Mouse (Mus musculus) bone marrow, adult 2 months (tissue): ENCODE measurements around the gene E130308A19Rik. TPM values are rescaled to one million over a fixed set of nuclear protein-coding genes. Genes with fewer than 3 reads are reported as not detected.

Source experiments
- H3K27ac ChIP-seq: fragments of 200-500 bp; 2 replicates; pipeline ENCODE4 v1.5.1; 2012; ENCODE audit warnings: low read depth, mild to moderate bottlenecking, control low read depth, inconsistent platforms, low read length; ENCODE audit not compliant: control insufficient read depth, poor library complexity, insufficient read depth
- H3K4me1 ChIP-seq: fragments of 200-500 bp; 2 replicates; pipeline ENCODE4 v1.6.1; 2011; ENCODE audit warnings: low read length; ENCODE audit not compliant: control insufficient read depth, insufficient read depth
- H3K4me3 ChIP-seq: fragments of 200-500 bp; replicated peaks from 2 replicates; pipeline ENCODE3; 2011; ENCODE audit warnings: mild to moderate bottlenecking, low read depth, low read length, control low read depth; ENCODE audit not compliant: control insufficient read depth
- CTCF ChIP-seq: fragments of 200-500 bp; IDR thresholded peaks from 2 replicates; pipeline ENCODE4 v1.5.1; 2011; ENCODE audit warnings: low read length, control low read depth; ENCODE audit not compliant: control insufficient read depth, insufficient read depth
- POLR2A ChIP-seq: fragments of 200-500 bp; IDR thresholded peaks from 2 replicates; pipeline ENCODE4 v1.6.1; 2011; ENCODE audit warnings: low read depth, mild to moderate bottlenecking, control low read depth, low read length, borderline replicate concordance; ENCODE audit not compliant: control insufficient read depth
- WGBS: fragments of 180-500 bp; shearing (Covaris S2); methylation state at CpG from one replicate; pipeline ENCODE4 v1.1.7; 2018; 5-methylcytosine and 5-hydroxymethylcytosine counted together
- polyA plus RNA-seq: library from polyadenylated mRNA; stranded (reverse); fragments of >200 nt; gene quantifications from 2 replicates; pipeline ENCODE4 v1.2.4, GENCODE M21; 2011; ENCODE audit warnings: low replicate concordance; ENCODE audit not compliant: missing spikeins, insufficient read depth, insufficient read length

Gene E130308A19Rik
- 3.7 and 6.5 TPM in 2 replicates for polyA plus RNA-seq

- Histone ChIP-seq H3K27ac (peak within 1 kb of the TSS; percentile 72), H3K4me1 (no peaks in the 10 kb centered on the region), H3K4me3 (peak within 1 kb of the TSS; percentile 91)
- no peak for TF ChIP-seq CTCF
- peak; percentile 76; the same call in 1 of the 2 replicates for TF ChIP-seq POLR2A
- under 1% methylated on average over 114 of the region's 120 CpGs for WGBS
These were observed at the start of gene E130308A19Rik for GRCm38 (mm10) chr4:59625998-59626910. Gene E130308A19Rik (plus strand): TSS chr4:59626211.

- no peak for TF ChIP-seq CTCF
- no peak for TF ChIP-seq POLR2A
- WGBS: under 1% methylated on average over 23 of the region's 23 CpGs
- no peaks in the 10 kb centered on the region; the same call in 1 of the 2 replicates for H3K4me1 ChIP-seq
- peak overlapping the region; percentile 67 for H3K4me3 ChIP-seq
- H3K27ac ChIP-seq: peak overlapping the region; percentile 77
These were observed 45.3 kb upstream of the E130308A19Rik start for GRCm38 (mm10) chr4:59580495-59581281.

- peak within 1 kb of the TSS; percentile 87 for H3K4me3 ChIP-seq
- no peaks in the 10 kb centered on the region; the same call in 1 of the 2 replicates for H3K4me1 ChIP-seq
- peak within 1 kb of the TSS; percentile 77 for H3K27ac ChIP-seq
- under 1% methylated on average over 61 of the region's 61 CpGs for whole genome bisulfite sequencing
- peak; percentile 66 for TF ChIP-seq POLR2A
- TF ChIP-seq CTCF: no peak
These were observed 44.5 kb upstream of the E130308A19Rik start, which contains the start of gene Hsdl2 for GRCm38 (mm10) chr4:59581314-59582185. Gene Hsdl2 (plus strand): TSS chr4:59581563.

- H3K4me3 ChIP-seq: peak overlapping the region; percentile 29
- no peaks in the 10 kb centered on the region; the same call in 1 of the 2 replicates for H3K4me1 ChIP-seq
- no peak for TF ChIP-seq CTCF
- TF ChIP-seq POLR2A: no peak
- 34% methylated on average over 6 of the region's 6 CpGs for WGBS
- H3K27ac ChIP-seq: no peak overlapping the region
These were observed 43.8 kb upstream of the E130308A19Rik start for GRCm38 (mm10) chr4:59582186-59582585.

GRCm38 (mm10) chr4:59585097-59585496 is 40.9 kb upstream of the E130308A19Rik start:
- no peak overlapping the region for H3K4me3 ChIP-seq
- no peak for TF ChIP-seq POLR2A
- TF ChIP-seq CTCF: no peak
- H3K27ac ChIP-seq: no peak overlapping the region
- WGBS: 88% methylated on average over 5 of the region's 5 CpGs
- no peaks in the 10 kb centered on the region; the same call in 1 of the 2 replicates for H3K4me1 ChIP-seq

- 28% methylated on average over 2 of the region's 2 CpGs for WGBS
- no peak overlapping the region for H3K4me3 ChIP-seq
- no peak overlapping the region for H3K27ac ChIP-seq
- no peak for TF ChIP-seq CTCF
- TF ChIP-seq POLR2A: no peak
- no peaks in the 10 kb centered on the region; the same call in 1 of the 2 replicates for H3K4me1 ChIP-seq
These were observed 38.7 kb upstream of the E130308A19Rik start for GRCm38 (mm10) chr4:59587215-59587871.

GRCm38 (mm10) chr4:59587872-59588226 is 38.2 kb upstream of the E130308A19Rik start:
- Histone ChIP-seq H3K27ac (no peak overlapping the region), H3K4me3 (no peak overlapping the region), H3K4me1 (no peaks in the 10 kb centered on the region; the same call in 1 of the 2 replicates)
- WGBS: 80% methylated on average over 1 of the region's 1 CpGs
- TF ChIP-seq POLR2A: no peak
- no peak for TF ChIP-seq CTCF
